Mouse (Mus musculus) CH12.LX (cell line): ENCODE results near the gene Rwdd2a. TPM values are rescaled to one million over a fixed set of nuclear protein-coding genes. Genes with fewer than 3 reads are reported as not detected.

Experiments used
- DNase-seq: peaks from one replicate; pipeline ENCODE4 v3.0.0-alpha.2; 2013; ENCODE audit errors: extremely low read depth
- H3K27ac ChIP-seq: 2 replicates; pipeline ENCODE4 v1.5.1; 2012; ENCODE audit warnings: low read depth, mild to moderate bottlenecking, control low read depth, moderate library complexity; ENCODE audit not compliant: insufficient read depth
- H3K27me3 ChIP-seq: replicated peaks from 2 replicates; pipeline ENCODE3; 2012; ENCODE audit warnings: inconsistent platforms
- H3K36me3 ChIP-seq, 2 experiments: replicated peaks in 1 of 2; 2 replicates each; pipeline versions ENCODE3 to v1.6.1; 2012; ENCODE audit warnings: inconsistent platforms in 1 of 2, low read length in 1 of 2, mild to moderate bottlenecking in 1 of 2, mixed read lengths in 1 of 2, moderate library complexity in 1 of 2; ENCODE audit not compliant: control insufficient read depth in 1 of 2, insufficient read depth in 1 of 2
- H3K4me1 ChIP-seq, 2 experiments: 2 replicates each; pipeline ENCODE4 v1.6.1; 2012; ENCODE audit warnings: inconsistent platforms in 1 of 2, moderate library complexity in 1 of 2; ENCODE audit not compliant: insufficient read depth in 2 of 2, control insufficient read depth in 1 of 2
- H3K4me2 ChIP-seq: 2 replicates; pipeline ENCODE4 v1.6.1; 2012; ENCODE audit warnings: low read depth, mild to moderate bottlenecking, control low read depth; ENCODE audit not compliant: poor library complexity, insufficient read depth, severe bottlenecking
- H3K4me3 ChIP-seq, 3 experiments: fragments of 150-350 bp in 1 of 3; sonication (generic) in 1 of 3; replicated peaks in 1 of 3; 2 replicates each; pipeline versions ENCODE3 to v1.5.1; 2011 to 2012; ENCODE audit warnings: low read depth in 2 of 3, low read length in 2 of 3, mild to moderate bottlenecking in 2 of 3, moderate library complexity in 2 of 3, control low read depth in 1 of 3, improper control_type of control experiment in 1 of 3, inconsistent platforms in 1 of 3, mixed read lengths in 1 of 3; ENCODE audit not compliant: poor library complexity in 1 of 3
- H3K79me2 ChIP-seq: replicated peaks from 2 replicates; pipeline ENCODE4 v1.6.1; 2012; ENCODE audit warnings: mild to moderate bottlenecking, moderate library complexity; ENCODE audit not compliant: control insufficient read depth, poor library complexity, insufficient read depth, severe bottlenecking; ENCODE audit errors: extremely low read depth
- H3K9ac ChIP-seq: 2 replicates; pipeline ENCODE4 v1.6.1; 2012; ENCODE audit warnings: low read depth, mild to moderate bottlenecking, control low read depth, moderate library complexity; ENCODE audit not compliant: insufficient read depth
- H3K9me3 ChIP-seq: replicated peaks from 2 replicates; pipeline ENCODE3; 2012; ENCODE audit warnings: low read length, inconsistent platforms, mixed read lengths
- BHLHE40 ChIP-seq: IDR thresholded peaks from 2 replicates; pipeline ENCODE4 v1.6.1; 2011; ENCODE audit warnings: mild to moderate bottlenecking, low read depth, low read length, improper control_type of control experiment
- CHD2 ChIP-seq: IDR thresholded peaks from 2 replicates; pipeline ENCODE4 v1.6.1; 2011; ENCODE audit warnings: low read length, improper control_type of control experiment
- E2F4 ChIP-seq: IDR thresholded peaks from 2 replicates; pipeline ENCODE4 v1.6.1; 2011; ENCODE audit warnings: low read depth, low read length, improper control_type of control experiment; ENCODE audit not compliant: insufficient replicate concordance
- ELF1 ChIP-seq: IDR thresholded peaks from 2 replicates; pipeline ENCODE4 v1.6.1; 2014; ENCODE audit warnings: low read depth, mild to moderate bottlenecking, inconsistent platforms, low read length, improper control_type of control experiment
- EP300 ChIP-seq: IDR thresholded peaks from 2 replicates; pipeline ENCODE4 v1.6.1; 2011; ENCODE audit warnings: low read length, improper control_type of control experiment
- ETS1 ChIP-seq: conservative IDR thresholded peaks from 2 replicates; pipeline ENCODE4 v1.6.1; 2012; ENCODE audit warnings: low read depth, mild to moderate bottlenecking, inconsistent platforms, low read length, improper control_type of control experiment, moderate library complexity
- GABPA ChIP-seq: IDR thresholded peaks from 2 replicates; pipeline ENCODE4 v1.6.1; 2012; ENCODE audit warnings: low read depth, low read length, improper control_type of control experiment, inconsistent platforms; ENCODE audit not compliant: insufficient replicate concordance
- IRF4 ChIP-seq: IDR thresholded peaks from 2 replicates; pipeline ENCODE4 v1.6.1; 2014; ENCODE audit warnings: low read depth, mild to moderate bottlenecking, inconsistent platforms, low read length, improper control_type of control experiment
- JUN ChIP-seq: IDR thresholded peaks from 2 replicates; pipeline ENCODE4 v1.6.1; 2011; ENCODE audit warnings: low read depth, mild to moderate bottlenecking, low read length, improper control_type of control experiment, moderate library complexity; ENCODE audit not compliant: insufficient read depth
- MAFK ChIP-seq: IDR thresholded peaks from 2 replicates; pipeline ENCODE4 v1.6.1; 2011; ENCODE audit warnings: low read length, improper control_type of control experiment; ENCODE audit not compliant: insufficient replicate concordance
- MEF2A ChIP-seq: IDR thresholded peaks from 2 replicates; pipeline ENCODE4 v1.6.1; 2014; ENCODE audit warnings: low read depth, mild to moderate bottlenecking, inconsistent platforms, low read length, improper control_type of control experiment, borderline replicate concordance
- MXI1 ChIP-seq: IDR thresholded peaks from 2 replicates; pipeline ENCODE4 v1.6.1; 2011; ENCODE audit warnings: mild to moderate bottlenecking, low read depth, low read length, improper control_type of control experiment
- MYC ChIP-seq: IDR thresholded peaks from 2 replicates; pipeline ENCODE4 v1.6.1; 2011; ENCODE audit warnings: low read depth, mild to moderate bottlenecking, improper control_type of control experiment, low read length
- NRF1 ChIP-seq: IDR thresholded peaks from 2 replicates; pipeline ENCODE4 v1.6.1; 2014; ENCODE audit warnings: low read depth, mild to moderate bottlenecking, inconsistent platforms, low read length, improper control_type of control experiment, moderate library complexity
- PAX5 ChIP-seq: IDR thresholded peaks from 2 replicates; pipeline ENCODE4 v1.6.1; 2012; ENCODE audit warnings: low read length, inconsistent platforms, mixed read lengths
- POLR2A ChIP-seq: IDR thresholded peaks from 2 replicates; pipeline ENCODE4 v1.6.1; 2011; ENCODE audit warnings: low read depth, mild to moderate bottlenecking, improper control_type of control experiment, low read length
- POLR2AphosphoS2 ChIP-seq: IDR thresholded peaks from 2 replicates; pipeline ENCODE4 v1.6.1; 2011; ENCODE audit warnings: low read depth, low read length, improper control_type of control experiment
- RAD21 ChIP-seq: IDR thresholded peaks from 2 replicates; pipeline ENCODE4 v1.6.1; 2011; ENCODE audit warnings: low read depth, mild to moderate bottlenecking, low read length, improper control_type of control experiment, moderate library complexity
- SIN3A ChIP-seq: IDR thresholded peaks from 2 replicates; pipeline ENCODE4 v1.6.1; 2012; ENCODE audit warnings: low read length, improper control_type of control experiment, inconsistent platforms
- SMC3 ChIP-seq: IDR thresholded peaks from 2 replicates; pipeline ENCODE4 v1.6.1; 2011; ENCODE audit warnings: low read depth, low read length, improper control_type of control experiment
- TBP ChIP-seq: conservative IDR thresholded peaks from 2 replicates; pipeline ENCODE4 v1.6.1; 2011; ENCODE audit warnings: low read depth, low read length, improper control_type of control experiment
- TCF12 ChIP-seq: IDR thresholded peaks from 2 replicates; pipeline ENCODE4 v1.6.1; 2014; ENCODE audit warnings: low read depth, mild to moderate bottlenecking, inconsistent platforms, low read length, improper control_type of control experiment
- UBTF ChIP-seq: IDR thresholded peaks from 2 replicates; pipeline ENCODE4 v1.6.1; 2012; ENCODE audit warnings: low read depth, mild to moderate bottlenecking, inconsistent platforms, low read length, improper control_type of control experiment, moderate library complexity
- USF1 ChIP-seq: IDR thresholded peaks from 2 replicates; pipeline ENCODE4 v1.6.1; 2014; ENCODE audit warnings: low read depth, mild to moderate bottlenecking, inconsistent platforms, low read length, improper control_type of control experiment
- USF2 ChIP-seq: conservative IDR thresholded peaks from 2 replicates; pipeline ENCODE4 v1.6.1; 2011; ENCODE audit warnings: low read depth, low read length, improper control_type of control experiment
- ZC3H11A ChIP-seq: IDR thresholded peaks from 2 replicates; pipeline ENCODE4 v1.6.1; 2012; ENCODE audit warnings: low read depth, mild to moderate bottlenecking, inconsistent platforms, low read length, improper control_type of control experiment
- ZKSCAN1 ChIP-seq: IDR thresholded peaks from 2 replicates; pipeline ENCODE4 v1.6.1; 2012; ENCODE audit warnings: low read depth, inconsistent platforms, low read length, improper control_type of control experiment, borderline replicate concordance
- ZMIZ1 ChIP-seq: IDR thresholded peaks from 2 replicates; pipeline ENCODE4 v1.6.1; 2012; ENCODE audit warnings: low read depth, mild to moderate bottlenecking, inconsistent platforms, low read length, improper control_type of control experiment
- dilution Hi-C: fragments of 300-500 bp; cut with MboI; formaldehyde crosslinking; loops from 2 replicates; pipeline ENCODE4 v1.14.3; 2020; ENCODE audit warnings: low sequenced_read_pairs; ENCODE audit not compliant: extremely low pct_unique_long_range_greater_than_20kb, extremely low pct_ligation_motif_present
- in situ Hi-C: fragments of 300-500 bp; cut with MboI; formaldehyde crosslinking; loops from 3 replicates; pipeline ENCODE4 v1.14.3; 2019; ENCODE audit warnings: low sequenced_read_pairs, low pct_ligation_motif_present, low pct_unique_long_range_greater_than_20kb, mixed read lengths
- polyA plus RNA-seq: library from polyadenylated mRNA; unstranded; fragments of >175 nt; gene quantifications from 2 replicates; pipeline ENCODE4 v1.2.1, GENCODE M21; 2012; ENCODE audit warnings: low read depth; ENCODE audit not compliant: insufficient read length
- total RNA-seq, 2 experiments: library from RNA; depleted of rRNA; stranded (reverse); fragments of 300-350 nt in 1 of 2; fragments of >200 nt in 1 of 2; gene quantifications; 2 replicates each; pipeline ENCODE4 v1.2.3; 2012 to 2014

The Rwdd2a gene
- total and polyA plus RNA-seq, 3 experiments = 1.7 to 2.9 (median 2.1) TPM

DNA sequence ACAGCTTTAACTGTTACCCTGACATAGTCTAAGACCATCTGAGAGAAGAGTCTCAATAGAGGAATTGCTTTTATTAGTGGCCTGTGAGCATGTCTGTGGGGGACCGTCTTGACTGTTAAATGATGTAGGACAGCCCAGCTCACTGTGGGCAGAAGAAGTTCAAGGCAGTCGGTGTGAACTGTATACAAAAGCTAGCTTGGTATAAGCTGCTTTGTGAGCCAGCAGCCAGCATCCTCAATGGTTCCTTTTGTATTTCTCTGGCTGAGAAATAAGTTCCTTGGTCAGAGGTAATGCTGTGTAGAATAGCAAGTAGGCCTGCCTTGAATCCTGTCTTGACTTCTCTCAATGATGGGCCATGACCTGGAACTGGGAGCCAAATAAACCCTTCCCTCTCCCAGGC lies 50.3 kb downstream of the Rwdd2a start:
- in situ Hi-C loops = no loop called here
- TF ChIP-seq MYC (no peak), NRF1 (no peak), BHLHE40 (no peak), GABPA (no peak), EP300 (no peak), MXI1 (no peak), ZC3H11A (no peak), POLR2AphosphoS2 (no peak), SMC3 (no peak), TBP (no peak), JUN (no peak), ZMIZ1 (no peak), PAX5 (no peak), TCF12 (no peak), RAD21 (no peak), POLR2A (no peak), USF2 (no peak), E2F4 (no peak), ZKSCAN1 (no peak), USF1 (no peak)

DNA sequence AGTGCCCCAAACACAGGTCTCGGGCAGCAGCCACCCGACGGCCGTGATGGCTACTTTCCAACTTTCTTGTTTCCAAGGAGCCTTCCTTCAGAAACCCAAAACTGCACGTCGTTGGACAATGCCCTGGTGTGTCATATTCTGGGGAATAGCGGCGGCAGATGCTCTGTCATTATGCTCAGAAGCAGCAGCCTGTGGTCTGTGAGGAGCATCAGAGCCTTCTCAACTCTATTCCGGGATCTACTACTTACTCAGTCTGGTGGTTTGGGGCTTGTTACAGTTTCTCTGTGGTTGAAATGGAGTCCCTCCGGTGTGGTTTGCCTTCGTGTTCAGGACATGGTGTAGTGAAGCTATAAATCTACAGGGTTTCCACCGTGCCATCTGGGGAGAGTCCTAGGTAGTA lies 52.2 kb downstream of the Rwdd2a start:
- no peaks in the 10 kb centered on the region for H3K9me3 ChIP-seq
- TF ChIP-seq SIN3A (peak; percentile 54; the same call in 1 of the 2 replicates), TBP (0 out of 2 replicates have a peak, but pooled peaks have one; percentile 15), CHD2 (0 out of 2 replicates have a peak, but pooled peaks have one; percentile 10), TCF12 (peak; percentile 65; the same call in 1 of the 2 replicates), MAFK (peak; percentile 62; the same call in 1 of the 2 replicates), UBTF (no peak), USF1 (no peak), ZMIZ1 (no peak), POLR2A (no peak), EP300 (peak; percentile 41; the same call in 1 of the 2 replicates), POLR2AphosphoS2 (no peak), BHLHE40 (peak; percentile 56; the same call in 1 of the 2 replicates), ELF1 (0 out of 2 replicates have a peak, but pooled peaks have one; percentile 6), ETS1 (peak; percentile 79), MEF2A (peak; percentile 89), IRF4 (peak; percentile 75)
- in situ Hi-C loops (no loop called here), dilution Hi-C loops (no loop called here)
- H3K27ac ChIP-seq = peak overlapping the region; percentile 79
- H3K27me3 ChIP-seq = no peaks in the 10 kb centered on the region
- H3K79me2 ChIP-seq = no peaks in the 10 kb centered on the region
- peak overlapping the region in 1 of 3 experiments; percentile 33 for H3K4me3 ChIP-seq
- peaks cover 10 to 47% of the 10 kb centered on the region in 2 experiments for H3K4me1 ChIP-seq
- peak overlapping the region; percentile 91 for H3K4me2 ChIP-seq
- H3K36me3 ChIP-seq = peaks cover 0 to 22% of the 10 kb centered on the region in 2 experiments
- DNase-seq = peak; percentile 85
- H3K9ac ChIP-seq = peak overlapping the region; percentile 41

More for the DNA sequence above, 50.3 kb downstream of the Rwdd2a start:
- Histone ChIP-seq H3K27me3 (no peaks in the 10 kb centered on the region), H3K27ac (no peak overlapping the region), H3K9me3 (no peaks in the 10 kb centered on the region), H3K4me2 (no peak overlapping the region), H3K4me1 (peaks cover 14 to 58% of the 10 kb centered on the region in 2 experiments), H3K36me3 (peaks cover 0 to 12% of the 10 kb centered on the region in 2 experiments), H3K9ac (no peak overlapping the region), H3K4me3 (no peak overlapping the region), H3K79me2 (no peaks in the 10 kb centered on the region)
- no peak for DNase-seq
- dilution Hi-C loops = no loop called here
